Mouse (Mus musculus): ENCODE measurements at regions not wholly inside any gene's neighbourhood (a gene's known extent, or its start where the extent isn't known, plus 50 kb on each side); places are given as distances from the start of the nearest gene placed in this dataset.

DNA sequence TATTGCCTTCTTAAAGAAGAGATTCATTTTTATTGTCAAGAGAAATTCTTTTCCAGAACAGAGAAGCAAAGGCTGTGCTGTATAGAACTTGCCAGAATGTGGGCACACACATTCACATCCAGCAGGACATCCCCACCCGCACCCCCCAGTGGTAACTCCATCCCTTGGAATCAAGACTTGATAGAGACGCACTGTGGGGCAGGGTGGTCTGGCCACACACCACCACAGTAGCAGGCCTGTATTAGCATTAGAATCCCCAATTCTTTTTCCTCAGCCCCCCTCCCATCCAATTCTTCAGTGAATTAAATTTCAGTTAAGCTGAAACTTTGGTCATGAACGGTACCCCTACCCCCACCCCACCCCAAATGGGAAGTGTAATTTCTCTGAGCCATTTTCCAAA lies 92.5 kb upstream of the Dio3 start:
- Histone ChIP-seq H3K9ac (ENCODE audit: insufficient read depth, low read depth) (no peak overlapping the region), H3K4me1 (ENCODE audit: control insufficient read depth in 1 of 2, insufficient read depth in 2 of 2) (no peaks in the 10 kb centered on the region), H3K4me3 (replicated peaks in 1 of 3; ENCODE audit: low read depth in 2 of 3, low read length in 2 of 3, poor library complexity in 1 of 3) (no peak overlapping the region), H3K36me3 (replicated peaks in 1 of 2; ENCODE audit: control insufficient read depth in 1 of 2, insufficient read depth in 1 of 2, low read length in 1 of 2) (no peaks in the 10 kb centered on the region), H3K79me2 (replicated peaks; ENCODE audit: control insufficient read depth, extremely low read depth, insufficient read depth, poor library complexity, severe bottlenecking) (no peaks in the 10 kb centered on the region), H3K9me3 (replicated peaks; ENCODE audit: low read length) (peaks cover 79% of the 10 kb centered on the region), H3K27me3 (replicated peaks) (no peaks in the 10 kb centered on the region), H3K4me2 (ENCODE audit: insufficient read depth, low read depth, poor library complexity, severe bottlenecking) (no peak overlapping the region), H3K27ac (ENCODE audit: insufficient read depth, low read depth) (no peak overlapping the region)
- in situ Hi-C loops (cut with MboI; ENCODE audit: low pct_ligation_motif_present, low pct_unique_long_range_greater_than_20kb, low sequenced_read_pairs) (no loop called here), dilution Hi-C loops (cut with MboI; ENCODE audit: extremely low pct_ligation_motif_present, extremely low pct_unique_long_range_greater_than_20kb, low sequenced_read_pairs) (no loop called here)
- DNase-seq (ENCODE audit: extremely low read depth): no peak
- TF ChIP-seq HCFC1 (IDR thresholded peaks at IDR 0.05; ENCODE audit: low read depth, low read length) (no peak), MAFK (IDR thresholded peaks at IDR 0.05; ENCODE audit: insufficient replicate concordance, low read length) (no peak), JUN (IDR thresholded peaks at IDR 0.05; ENCODE audit: insufficient read depth, low read depth, low read length) (no peak), USF2 (conservative IDR thresholded peaks at IDR 0.05; ENCODE audit: low read depth, low read length) (no peak), ZNF384 (IDR thresholded peaks at IDR 0.05; ENCODE audit: low read depth, low read length) (no peak), PAX5 (IDR thresholded peaks at IDR 0.05; ENCODE audit: low read length) (no peak), IRF4 (IDR thresholded peaks at IDR 0.05; ENCODE audit: low read depth, low read length) (no peak)

DNA sequence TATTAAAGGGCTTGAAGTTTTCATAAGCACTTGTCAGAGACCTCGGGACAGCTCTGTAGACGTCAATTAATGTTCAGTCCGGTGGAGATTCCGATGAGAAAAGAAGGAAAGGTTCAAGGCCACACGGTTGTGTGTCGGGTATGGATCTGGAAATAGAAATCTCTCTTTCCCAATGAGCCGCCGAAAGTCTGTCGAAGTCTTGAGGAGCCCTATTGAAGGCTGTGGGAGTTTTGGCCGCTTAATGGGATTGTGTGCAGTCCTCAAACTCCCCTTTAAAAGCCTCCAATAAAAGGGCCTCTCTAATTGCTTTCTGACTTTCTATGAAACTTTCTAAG lies 92.0 kb upstream of the Dio3 start:
- in situ Hi-C loops (cut with MboI; ENCODE audit: low pct_ligation_motif_present, low pct_unique_long_range_greater_than_20kb, low sequenced_read_pairs) (no loop called here), dilution Hi-C loops (cut with MboI; ENCODE audit: extremely low pct_ligation_motif_present, extremely low pct_unique_long_range_greater_than_20kb, low sequenced_read_pairs) (no loop called here)
- peaks cover 78% of the 10 kb centered on the region for H3K9me3 ChIP-seq (replicated peaks; ENCODE audit: low read length)
- no peak for DNase-seq (ENCODE audit: extremely low read depth)
- no peak overlapping the region for H3K27ac ChIP-seq (ENCODE audit: insufficient read depth, low read depth)
- H3K4me2 ChIP-seq (ENCODE audit: insufficient read depth, low read depth, poor library complexity, severe bottlenecking): no peak overlapping the region
- TF ChIP-seq USF2 (conservative IDR thresholded peaks at IDR 0.05; ENCODE audit: low read depth, low read length) (no peak), RAD21 (IDR thresholded peaks at IDR 0.05; ENCODE audit: low read depth, low read length) (no peak), MXI1 (IDR thresholded peaks at IDR 0.05; ENCODE audit: low read depth, low read length) (no peak), KAT2A (IDR thresholded peaks at IDR 0.05; ENCODE audit: insufficient replicate concordance, low read length) (no peak), PAX5 (IDR thresholded peaks at IDR 0.05; ENCODE audit: low read length) (no peak)
- no peaks in the 10 kb centered on the region for H3K36me3 ChIP-seq (replicated peaks in 1 of 2; ENCODE audit: control insufficient read depth in 1 of 2, insufficient read depth in 1 of 2, low read length in 1 of 2)
- no peak overlapping the region for H3K9ac ChIP-seq (ENCODE audit: insufficient read depth, low read depth)
- no peaks in the 10 kb centered on the region for H3K79me2 ChIP-seq (replicated peaks; ENCODE audit: control insufficient read depth, extremely low read depth, insufficient read depth, poor library complexity, severe bottlenecking)
- H3K4me3 ChIP-seq (replicated peaks in 1 of 3; ENCODE audit: low read depth in 2 of 3, low read length in 2 of 3, poor library complexity in 1 of 3): no peak overlapping the region
- H3K27me3 ChIP-seq (replicated peaks): no peaks in the 10 kb centered on the region
- H3K4me1 ChIP-seq (ENCODE audit: control insufficient read depth in 1 of 2, insufficient read depth in 2 of 2): no peaks in the 10 kb centered on the region

DNA sequence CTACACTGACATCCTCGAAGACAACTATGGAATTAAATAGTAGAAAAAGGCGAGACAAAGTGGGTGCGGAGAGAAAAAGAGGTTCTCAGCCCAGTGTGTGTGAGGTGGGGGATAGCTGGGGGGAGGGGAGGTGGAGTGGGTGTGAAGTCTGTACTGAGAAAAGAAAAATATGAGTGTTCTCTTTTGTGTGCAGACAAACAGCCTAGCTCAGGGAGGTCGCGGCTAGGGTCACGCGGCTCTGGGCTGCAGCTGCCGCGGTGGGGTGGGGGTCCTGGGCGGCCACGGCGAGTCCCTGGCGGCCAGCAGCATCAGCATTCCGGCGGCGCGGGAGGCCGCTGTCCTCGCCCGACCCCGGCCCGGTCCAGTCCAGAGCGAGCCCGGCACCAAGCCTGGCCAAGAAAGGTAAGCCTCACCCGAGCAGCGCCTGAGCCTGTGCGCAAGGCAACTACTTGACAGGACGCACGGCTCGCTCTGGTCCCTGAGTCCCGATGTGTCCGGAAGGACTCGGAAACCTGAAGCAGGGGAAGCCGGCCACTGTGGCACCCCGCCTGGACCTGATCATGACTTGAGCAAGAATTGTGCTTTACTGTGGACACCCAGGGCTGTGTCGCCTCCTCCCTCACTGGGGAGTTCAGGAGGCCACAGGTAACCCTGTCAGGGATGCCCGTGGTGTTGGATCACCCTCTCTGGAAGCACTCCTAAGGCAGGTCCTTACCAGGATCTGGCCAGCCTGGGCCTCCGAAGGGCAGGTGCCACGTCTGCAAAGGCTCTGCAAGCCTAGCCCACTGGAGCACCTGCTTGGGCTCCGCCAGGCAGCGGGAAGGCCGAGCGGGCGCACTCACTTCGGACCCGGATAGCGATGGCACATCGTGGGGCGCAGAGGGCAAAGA lies 91.4 kb upstream of the Dio3 start:
- Histone ChIP-seq H3K79me2 (replicated peaks; ENCODE audit: control insufficient read depth, extremely low read depth, insufficient read depth, poor library complexity, severe bottlenecking) (no peaks in the 10 kb centered on the region), H3K27ac (ENCODE audit: insufficient read depth, low read depth) (no peak overlapping the region), H3K27me3 (replicated peaks) (no peaks in the 10 kb centered on the region), H3K9me3 (replicated peaks; ENCODE audit: low read length) (peaks cover 77% of the 10 kb centered on the region), H3K9ac (ENCODE audit: insufficient read depth, low read depth) (no peak overlapping the region), H3K4me1 (ENCODE audit: control insufficient read depth in 1 of 2, insufficient read depth in 2 of 2) (no peaks in the 10 kb centered on the region), H3K36me3 (replicated peaks in 1 of 2; ENCODE audit: control insufficient read depth in 1 of 2, insufficient read depth in 1 of 2, low read length in 1 of 2) (no peaks in the 10 kb centered on the region), H3K4me3 (replicated peaks in 1 of 3; ENCODE audit: low read depth in 2 of 3, low read length in 2 of 3, poor library complexity in 1 of 3) (peak overlapping the region in 1 of 3 experiments; percentile 8), H3K4me2 (ENCODE audit: insufficient read depth, low read depth, poor library complexity, severe bottlenecking) (no peak overlapping the region)
- DNase-seq (ENCODE audit: extremely low read depth): no peak
- TF ChIP-seq RCOR1 (conservative IDR thresholded peaks at IDR 0.05; ENCODE audit: low read depth, low read length) (no peak), POLR2AphosphoS2 (IDR thresholded peaks at IDR 0.05; ENCODE audit: low read depth, low read length) (no peak), ZKSCAN1 (IDR thresholded peaks at IDR 0.05; ENCODE audit: borderline replicate concordance, low read depth, low read length) (no peak), TCF12 (IDR thresholded peaks at IDR 0.05; ENCODE audit: low read depth, low read length) (no peak), SMC3 (IDR thresholded peaks at IDR 0.05; ENCODE audit: low read depth, low read length) (no peak), TBP (conservative IDR thresholded peaks at IDR 0.05; ENCODE audit: low read depth, low read length) (no peak), ZNF384 (IDR thresholded peaks at IDR 0.05; ENCODE audit: low read depth, low read length) (no peak), USF1 (IDR thresholded peaks at IDR 0.05; ENCODE audit: low read depth, low read length) (no peak), MXI1 (IDR thresholded peaks at IDR 0.05; ENCODE audit: low read depth, low read length) (no peak), RAD21 (IDR thresholded peaks at IDR 0.05; ENCODE audit: low read depth, low read length) (no peak), KAT2A (IDR thresholded peaks at IDR 0.05; ENCODE audit: insufficient replicate concordance, low read length) (no peak), GABPA (IDR thresholded peaks at IDR 0.05; ENCODE audit: insufficient replicate concordance, low read depth, low read length) (no peak), ELF1 (IDR thresholded peaks at IDR 0.05; ENCODE audit: low read depth, low read length) (no peak), MYC (IDR thresholded peaks at IDR 0.05; ENCODE audit: low read depth, low read length) (no peak), USF2 (conservative IDR thresholded peaks at IDR 0.05; ENCODE audit: low read depth, low read length) (no peak), CHD2 (IDR thresholded peaks at IDR 0.05; ENCODE audit: low read length) (no peak), NRF1 (IDR thresholded peaks at IDR 0.05; ENCODE audit: low read depth, low read length) (no peak)
- in situ Hi-C loops (cut with MboI; ENCODE audit: low pct_ligation_motif_present, low pct_unique_long_range_greater_than_20kb, low sequenced_read_pairs): no loop called here
- dilution Hi-C loops (cut with MboI; ENCODE audit: extremely low pct_ligation_motif_present, extremely low pct_unique_long_range_greater_than_20kb, low sequenced_read_pairs): no loop called here

Data from CH12.LX (cell line).